Mouse (Mus musculus) inflammation-experienced regulatory T-cells (primary cell): ENCODE measurements around the gene Anks3. TPM values are rescaled to one million over a fixed set of nuclear protein-coding genes. Genes with fewer than 3 reads are reported as not detected.

ENCODE experiments used
- polyA plus RNA-seq, 2 experiments: library from polyadenylated mRNA; unstranded; fragments of 100-300 nt; shearing (Covaris generic); gene quantifications; one replicate each; pipeline ENCODE4 v1.2.1; 2017

Gene Anks3
- 10 to 100 TPM; 72.6 to 81.3 TPM for polyA plus RNA-seq

GRCm38 (mm10) chr16:4963797-4964709 is at the start of gene Anks3:
Gene Anks3 (minus strand): TSS chr16:4964205.

DNA sequence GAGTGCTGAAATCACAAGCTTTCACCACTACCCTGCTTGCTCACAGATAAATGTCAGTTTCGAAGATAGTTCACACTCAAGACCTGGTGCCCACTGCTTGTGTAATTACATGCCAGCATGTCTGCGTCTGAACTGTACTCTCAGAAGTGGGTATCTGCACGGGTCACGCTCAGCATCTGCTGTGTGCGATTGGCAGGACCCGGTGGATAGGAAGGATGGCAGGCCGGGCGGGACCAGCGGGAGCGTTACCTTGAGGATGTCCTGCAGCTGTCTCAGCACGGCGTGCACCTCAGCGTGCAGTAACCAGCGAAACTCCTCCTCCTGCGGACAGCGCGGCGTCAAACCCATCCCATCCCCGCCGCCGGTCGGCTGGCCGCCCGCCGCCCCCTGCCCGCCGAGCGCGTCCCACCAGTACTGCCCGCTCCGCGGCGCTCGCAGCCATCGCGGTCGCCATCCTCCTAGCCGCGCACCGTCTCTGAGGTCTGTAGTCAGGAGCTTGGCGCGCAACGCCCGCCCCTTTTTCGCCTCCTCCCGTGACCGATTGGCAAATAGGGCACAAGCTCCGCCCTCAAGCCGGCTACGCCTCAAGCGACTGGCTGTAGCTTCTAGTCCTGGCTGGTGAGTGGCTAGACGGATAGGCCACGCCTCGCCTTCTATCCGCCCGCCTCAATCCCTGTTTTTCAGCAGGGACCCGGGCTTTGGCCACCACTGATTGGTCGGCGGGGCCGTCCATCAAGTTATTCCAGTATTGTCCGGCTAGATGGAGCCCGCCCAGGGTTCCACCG is 49.2 kb upstream of the Anks3 start, which contains the start of gene Rogdi:
TSS of gene Rogdi (minus strand) at position 500 of the 785 bp plus-strand sequence.

GRCm38 (mm10) chr16:5007067-5007466 is 43.1 kb upstream of the Anks3 start, which contains the start of gene Smim22:
Gene Smim22 (plus strand): TSS chr16:5007288.

DNA sequence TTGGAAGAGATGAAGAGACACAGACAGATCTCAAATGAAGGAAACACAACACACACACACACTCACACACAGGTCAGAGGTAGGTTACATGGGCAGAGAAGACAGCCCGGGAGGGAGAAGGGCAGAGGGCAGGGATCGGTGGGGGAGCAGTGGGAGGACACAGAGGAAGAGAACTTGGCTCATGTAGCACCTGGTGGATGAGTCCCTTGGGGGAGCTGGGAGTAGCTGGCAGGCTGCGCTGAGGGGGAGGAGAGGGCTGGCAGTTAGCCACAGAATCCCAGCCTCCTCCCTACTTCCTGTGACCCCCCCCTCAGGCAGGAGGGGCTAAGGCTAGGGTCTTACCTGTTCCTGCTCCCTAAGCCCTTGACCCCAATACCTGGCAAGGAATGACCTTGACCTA is 33.5 kb upstream of the Anks3 start, which contains the start of gene Sept12:
TSS of gene Sept12 (minus strand) at position 300 of the 400 bp plus-strand sequence.

DNA sequence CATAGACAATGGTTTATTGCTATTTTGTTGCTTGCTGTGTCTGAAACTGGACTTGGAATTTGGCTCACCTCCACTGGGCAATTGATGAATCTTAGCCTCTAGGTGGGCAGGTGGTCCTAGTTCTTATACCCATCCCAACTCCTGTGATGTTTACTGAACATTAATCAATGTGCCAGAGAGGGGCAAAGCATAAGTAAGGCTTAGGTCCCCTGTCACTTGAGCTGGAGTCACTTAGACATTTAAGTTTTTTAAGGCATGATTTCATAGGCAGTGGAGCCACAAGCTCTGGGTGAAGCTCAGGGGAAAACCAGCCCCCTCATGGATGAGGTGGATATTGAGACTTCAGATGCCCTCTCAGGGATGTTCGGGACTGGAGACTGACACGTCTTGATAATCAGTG is 25.5 kb downstream of the Anks3 start, which contains the start of gene Nudt16l1:
TSS of gene Nudt16l1 (plus strand) at position 301 of the 400 bp plus-strand sequence.

Other genes starting within 250 kb of the Anks3 start
- 10 to 100 TPM in 1 of 2 experiments, 1 to 10 TPM in 1; 5.6 to 10.7 TPM for gene Nmral1, start 244.8 kb downstream of the Anks3 start, polyA plus RNA-seq
- 10 to 100 TPM; 79.9 to 84.3 TPM for gene Hmox2, start 237.8 kb downstream of the Anks3 start, polyA plus RNA-seq
- 10 to 100 TPM; 32.1 to 43.5 TPM for gene Cdip1, start 173.9 kb downstream of the Anks3 start, polyA plus RNA-seq
- 1 to 10 TPM in 1 of 2 experiments, under 1 TPM in 1; 0.68 to 1.6 TPM for gene 4930562C15Rik, start 128.8 kb downstream of the Anks3 start, polyA plus RNA-seq
- 10 to 100 TPM; 45.2 to 57.2 TPM for gene Ubald1, start 83.9 kb downstream of the Anks3 start, polyA plus RNA-seq
- gene Mgrn1, start 78.0 kb downstream of the Anks3 start, polyA plus RNA-seq, result 10 to 100 TPM; 58.3 to 63.5 TPM
- gene Nudt16l1, start 25.4 kb downstream of the Anks3 start, polyA plus RNA-seq, result 100 to 1,000 TPM; 143 to 155 TPM
- 1 to 10 TPM in 1 of 2 experiments, under 1 TPM in 1; 0.33 to 1.0 TPM for gene Sept12, start 33.6 kb upstream of the Anks3 start, polyA plus RNA-seq
- gene Smim22, start 43.1 kb upstream of the Anks3 start, polyA plus RNA-seq, result under 1 TPM in 1 of 2 experiments, not detected in 1; 0.46 TPM
- gene Rogdi, start 49.3 kb upstream of the Anks3 start, polyA plus RNA-seq, result 10 to 100 TPM; 15.3 to 18.7 TPM
- 100 to 1,000 TPM; 133 to 156 TPM for gene Glyr1, start 85.7 kb upstream of the Anks3 start, polyA plus RNA-seq
- gene Ubn1, start 85.9 kb upstream of the Anks3 start, polyA plus RNA-seq, result 10 to 100 TPM; 38.9 to 47.3 TPM
- 1 to 10 TPM in 1 of 2 experiments, under 1 TPM in 1; 0.51 to 1.2 TPM for gene Ppl, start 168.2 kb upstream of the Anks3 start, polyA plus RNA-seq
- gene Sec14l5, start 182.9 kb upstream of the Anks3 start, polyA plus RNA-seq, result under 1 TPM in 1 of 2 experiments, not detected in 1; 0.32 TPM
- 10 to 100 TPM; 54.0 to 61.0 TPM for gene Nagpa, start 239.8 kb upstream of the Anks3 start, polyA plus RNA-seq